Mouse (Mus musculus) forebrain, embryonic 11.5 days (tissue): ENCODE data around the gene Phka1. TPM values are rescaled to one million over a fixed set of nuclear protein-coding genes. Genes with fewer than 3 reads are reported as not detected.

Experiments
- ATAC-seq: fragments of 200-750 bp; cut with Nextera tagmentation; replicated peaks from 2 replicates; pipeline ENCODE4 v1.8.0; 2017; ENCODE audit warnings: moderate TSS enrichment; ENCODE audit not compliant: low FRiP score
- DNase-seq: peaks from one replicate; pipeline ENCODE4 v3.0.0-alpha.2; 2017; ENCODE audit warnings: low spot score
- H3K27ac ChIP-seq: fragments of 300-500 bp; sonication (generic); 2 replicates; pipeline ENCODE4 v1.5.1; 2014; ENCODE audit warnings: low read depth, low read length
- H3K27me3 ChIP-seq: fragments of 300-500 bp; sonication (generic); 2 replicates; pipeline ENCODE4 v1.6.1; 2014; ENCODE audit warnings: mild to moderate bottlenecking, low read length, mixed read lengths; ENCODE audit not compliant: control insufficient read depth, insufficient read depth
- H3K36me3 ChIP-seq: fragments of 300-500 bp; sonication (generic); 2 replicates; pipeline ENCODE4 v1.6.1; 2014; ENCODE audit warnings: mild to moderate bottlenecking, low read length, moderate library complexity, mixed read lengths; ENCODE audit not compliant: control insufficient read depth, insufficient read depth
- H3K4me1 ChIP-seq: fragments of 300-500 bp; sonication (generic); replicated peaks from 2 replicates; pipeline ENCODE4 v1.6.1; 2014; ENCODE audit warnings: low read length, mixed read lengths; ENCODE audit not compliant: control insufficient read depth, insufficient read depth
- H3K4me2 ChIP-seq: fragments of 300-500 bp; sonication (generic); 2 replicates; pipeline ENCODE4 v1.6.1; 2014; ENCODE audit warnings: low read depth, mild to moderate bottlenecking, low read length, moderate library complexity, mixed read lengths; ENCODE audit not compliant: severe bottlenecking
- H3K4me3 ChIP-seq: fragments of 300-500 bp; sonication (generic); 2 replicates; pipeline ENCODE4 v1.5.1; 2014; ENCODE audit warnings: low read depth, low read length
- H3K9ac ChIP-seq: fragments of 300-500 bp; sonication (generic); 2 replicates; pipeline ENCODE4 v1.6.1; 2014; ENCODE audit warnings: low read length
- H3K9me3 ChIP-seq: fragments of 300-500 bp; sonication (generic); 2 replicates; pipeline ENCODE4 v1.6.1; 2016; ENCODE audit warnings: low read length, mixed read lengths; ENCODE audit not compliant: control insufficient read depth
- WGBS: fragments of 180-500 bp; shearing (Covaris S2); extraction: QIAGEN DNeasy Blood & Tissue Kit; methylation state at CpG from one replicate; pipeline ENCODE4 v1.1.7; 2014; 5-methylcytosine and 5-hydroxymethylcytosine counted together
- polyA plus RNA-seq: library from polyadenylated mRNA; unstranded; fragments of >200 nt; fragmentation: Nextera tagmentation; extraction: Ambion mirVana; gene quantifications from 2 replicates; pipeline ENCODE4 v1.2.1, GENCODE M21; 2014

Phka1 gene
- polyA plus RNA-seq, 1 experiment from 2014 or later = 8.0 TPM

- Histone ChIP-seq H3K36me3 (no peaks in the 10 kb centered on the region), H3K4me3 (no peak overlapping the region), H3K9me3 (no peaks in the 10 kb centered on the region), H3K27me3 (peaks cover 3% of the 10 kb centered on the region), H3K9ac (no peak overlapping the region), H3K4me2 (no peak overlapping the region), H3K27ac (no peak overlapping the region), H3K4me1 (no peaks in the 10 kb centered on the region)
- ATAC-seq (no peak), DNase-seq (no peak)
- WGBS = 81% methylated on average over 7 of the region's 7 CpGs
Observed at GRCm38 (mm10) chrX:102485575-102485974, 158.5 kb downstream of the Phka1 start.

DNA sequence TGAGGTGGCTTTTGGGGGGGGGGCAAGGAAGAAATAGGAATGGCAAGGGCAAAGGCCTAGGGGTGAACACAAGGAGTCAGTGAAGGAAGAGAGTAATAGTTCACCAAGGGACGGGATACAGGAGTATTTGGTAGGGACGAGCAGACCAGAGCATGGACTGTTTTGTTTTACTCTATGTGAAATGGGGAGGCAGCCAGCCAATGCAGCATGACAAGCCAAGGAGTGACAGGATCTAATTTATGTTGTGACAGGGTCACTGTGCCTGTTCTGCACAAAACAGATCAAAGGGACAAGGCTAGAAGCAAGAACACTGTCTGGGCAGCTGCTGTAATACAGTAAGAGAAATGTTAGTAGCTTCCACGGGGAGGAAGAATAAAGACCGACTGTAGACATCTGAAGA lies 164.4 kb downstream of the Phka1 start:
- H3K36me3 ChIP-seq = no peaks in the 10 kb centered on the region
- no peak overlapping the region for H3K9ac ChIP-seq
- no peaks in the 10 kb centered on the region for H3K9me3 ChIP-seq
- DNase-seq = no peak
- H3K4me1 ChIP-seq = no peaks in the 10 kb centered on the region
- H3K4me3 ChIP-seq = no peak overlapping the region
- ATAC-seq = no peak
- no peaks in the 10 kb centered on the region; the same call in 1 of the 2 replicates for H3K27me3 ChIP-seq
- no peak overlapping the region for H3K27ac ChIP-seq
- 77% methylated on average over 4 of the region's 4 CpGs for WGBS
- no peak overlapping the region for H3K4me2 ChIP-seq

GRCm38 (mm10) chrX:102478965-102479364 lies 165.1 kb downstream of the Phka1 start:
- ATAC-seq = no peak
- Histone ChIP-seq H3K36me3 (no peaks in the 10 kb centered on the region), H3K9me3 (no peaks in the 10 kb centered on the region), H3K4me1 (no peaks in the 10 kb centered on the region), H3K4me2 (no peak overlapping the region), H3K27me3 (no peaks in the 10 kb centered on the region; the same call in 1 of the 2 replicates), H3K27ac (no peak overlapping the region), H3K9ac (no peak overlapping the region), H3K4me3 (no peak overlapping the region)
- no peak for DNase-seq
- WGBS = 35% methylated on average over 4 of the region's 4 CpGs

DNA sequence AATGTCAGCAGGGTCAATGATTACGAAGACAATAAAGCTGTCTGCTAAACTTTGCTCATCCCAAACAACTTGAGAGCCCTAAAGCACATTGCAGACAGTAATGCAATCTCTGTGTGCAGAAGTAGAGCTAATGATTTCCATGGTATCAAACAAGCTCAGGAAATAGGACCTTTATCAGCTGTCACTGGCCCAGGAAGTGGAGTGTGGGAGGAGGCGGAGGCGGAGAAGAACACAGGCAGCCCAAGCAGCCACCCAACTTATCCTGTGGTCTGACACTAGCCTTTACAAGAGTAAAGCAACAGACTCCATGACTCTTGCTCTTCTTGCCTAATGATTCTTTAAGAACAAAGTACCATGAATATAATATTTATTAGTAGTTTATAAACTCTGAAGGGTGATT lies 165.6 kb downstream of the Phka1 start:
- ATAC-seq (no peak), DNase-seq (no peak)
- Histone ChIP-seq H3K4me1 (no peaks in the 10 kb centered on the region), H3K4me2 (no peak overlapping the region), H3K36me3 (no peaks in the 10 kb centered on the region), H3K4me3 (no peak overlapping the region), H3K9me3 (no peaks in the 10 kb centered on the region), H3K27me3 (no peaks in the 10 kb centered on the region; the same call in 1 of the 2 replicates), H3K9ac (no peak overlapping the region), H3K27ac (no peak overlapping the region)
- 91% methylated on average over 3 of the region's 3 CpGs for WGBS

- H3K4me2 ChIP-seq = no peak overlapping the region
- no peaks in the 10 kb centered on the region; the same call in 1 of the 2 replicates for H3K27me3 ChIP-seq
- no peaks in the 10 kb centered on the region for H3K4me1 ChIP-seq
- no peak overlapping the region for H3K4me3 ChIP-seq
- H3K27ac ChIP-seq = no peak overlapping the region
- DNase-seq (peak; percentile 78), ATAC-seq (no peak)
- WGBS = 29% methylated on average over 3 of the region's 3 CpGs
- no peaks in the 10 kb centered on the region for H3K9me3 ChIP-seq
- no peak overlapping the region for H3K9ac ChIP-seq
- H3K36me3 ChIP-seq = no peaks in the 10 kb centered on the region
Observed at GRCm38 (mm10) chrX:102476784-102477183, 167.3 kb downstream of the Phka1 start.

DNA sequence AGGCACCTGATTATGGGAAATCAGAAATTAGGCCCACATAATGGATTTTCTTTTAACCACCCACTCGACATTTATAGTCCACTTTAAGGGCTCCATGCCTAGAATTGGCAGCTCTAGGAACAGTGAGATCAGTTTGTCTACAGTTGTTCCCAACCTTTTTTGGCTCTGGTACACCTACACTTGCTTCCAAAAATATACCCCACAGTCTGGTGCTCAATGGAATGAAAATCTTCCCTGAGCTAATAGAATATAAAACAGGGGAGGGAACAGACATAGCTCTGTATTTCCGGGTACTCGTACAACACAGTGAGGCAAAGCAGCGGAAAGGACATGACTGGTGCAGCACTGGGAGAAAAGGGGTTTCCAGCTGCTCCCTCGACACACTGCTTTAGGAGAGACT lies 168.5 kb downstream of the Phka1 start:
- Histone ChIP-seq H3K27ac (no peak overlapping the region), H3K27me3 (peaks cover 2% of the 10 kb centered on the region; the same call in 1 of the 2 replicates), H3K36me3 (no peaks in the 10 kb centered on the region), H3K9ac (no peak overlapping the region), H3K4me3 (no peak overlapping the region), H3K9me3 (no peaks in the 10 kb centered on the region), H3K4me2 (no peak overlapping the region), H3K4me1 (no peaks in the 10 kb centered on the region)
- ATAC-seq (no peak), DNase-seq (no peak)
- 84% methylated on average over 5 of the region's 5 CpGs for WGBS

Other genes with a start within 250 kb of the Phka1 start
- 2.6 and 3.6 TPM in 2 replicates for gene Hdac8, start 138.9 kb downstream of the Phka1 start, polyA plus RNA-seq
- not detected in 2 replicates for gene Gm3880, start 42.7 kb upstream of the Phka1 start, polyA plus RNA-seq
- gene Gm9112, start 63.4 kb upstream of the Phka1 start, polyA plus RNA-seq = not detected in 2 replicates
- not detected in 2 replicates for gene Dmrtc1b, start 63.6 kb upstream of the Phka1 start, polyA plus RNA-seq
- not detected in 2 replicates for gene Dmrtc1c1, start 158.7 kb upstream of the Phka1 start, polyA plus RNA-seq
- gene Dmrtc1c2, start 210.4 kb upstream of the Phka1 start, polyA plus RNA-seq = not detected in 2 replicates
- not detected in 2 replicates for gene 1700031F05Rik, start 223.7 kb upstream of the Phka1 start, polyA plus RNA-seq